17 mouse cellular contexts compared by ENCODE assay signal in genomic region chr2:167715008-167715407, GRCm38 (mm10). TPM values are rescaled to one million over a fixed set of nuclear protein-coding genes. Genes with fewer than 3 reads are reported as not detected.
DNase-seq lines count a peak whose midpoint lies in the region; ATAC-seq and TF ChIP-seq lines count a peak whose summit lies in the region.
"Had no signal": no experiment of that assay in that cellular context is flagged by ENCODE, and none has a peak within 500 bp of the region (broad histone marks: within the 10 kb centered on the region; RNA-seq: fewer than 3 reads in every experiment).

No protein-coding gene starts in this region.

- no peak for TF ChIP-seq POLR2A in lung, adult 2 months (IDR thresholded peaks at IDR 0.05; ENCODE audit: borderline replicate concordance, extremely low read depth, low read depth, low read length)

- no peak for TF ChIP-seq CTCF in lung, adult 2 months (IDR thresholded peaks at IDR 0.05; ENCODE audit: insufficient read depth, low read length)

- no peak overlapping the region for H3K27ac ChIP-seq in kidney, embryonic 16.5 days (ENCODE audit: low read length)
- H3K27ac ChIP-seq in embryonic facial prominence, embryonic 15.5 days (replicated peaks), result peak overlapping the region; percentile 4; the same call in 1 of the 2 replicates
- H3K27ac ChIP-seq: forebrain, embryonic 13.5 days; liver, embryonic 15.5 days; stomach, postnatal 0 days had no signal

- 0 out of 2 replicates have a peak overlapping the region, but pooled peaks have one; percentile 8 for H3K9ac ChIP-seq in kidney, embryonic 16.5 days (replicated peaks; ENCODE audit: low read length)
- H3K9ac ChIP-seq in embryonic facial prominence, embryonic 15.5 days, result no peak overlapping the region
- H3K9ac ChIP-seq: forebrain, embryonic 13.5 days; liver, embryonic 15.5 days had no signal

- H3K4me3 ChIP-seq in kidney, embryonic 16.5 days (ENCODE audit: low read length), result no peak overlapping the region
- H3K4me3 ChIP-seq in lung, adult 2 months (replicated peaks; ENCODE audit: extremely low read depth, low read depth, low read length), result no peak overlapping the region
- no peak overlapping the region for H3K4me3 ChIP-seq in embryonic facial prominence, embryonic 15.5 days (replicated peaks)
- H3K4me3 ChIP-seq: forebrain, embryonic 13.5 days; liver, embryonic 15.5 days had no signal

- no peak overlapping the region for H3K4me2 ChIP-seq in kidney, embryonic 16.5 days (replicated peaks; ENCODE audit: low read depth, low read length)
- no peak overlapping the region for H3K4me2 ChIP-seq in embryonic facial prominence, embryonic 15.5 days (replicated peaks)
- H3K4me2 ChIP-seq: forebrain, embryonic 13.5 days; liver, embryonic 15.5 days; midbrain, embryonic 11.5 days had no signal

- peaks cover 18% of the 10 kb centered on the region for H3K4me1 ChIP-seq in kidney, embryonic 16.5 days (ENCODE audit: insufficient read depth, low read length)
- peaks cover 5% of the 10 kb centered on the region for H3K4me1 ChIP-seq in lung, adult 2 months (ENCODE audit: control insufficient read depth, insufficient read depth, low read length)
- peaks cover 15% of the 10 kb centered on the region for H3K4me1 ChIP-seq in embryonic facial prominence, embryonic 15.5 days
- H3K4me1 ChIP-seq: forebrain, embryonic 13.5 days had no signal

- no peaks in the 10 kb centered on the region for H3K9me3 ChIP-seq in kidney, embryonic 16.5 days (ENCODE audit: low read length)
- H3K9me3 ChIP-seq in embryonic facial prominence, embryonic 15.5 days (replicated peaks), result no peaks in the 10 kb centered on the region
- H3K9me3 ChIP-seq: forebrain, embryonic 13.5 days; liver, embryonic 15.5 days had no signal

- no peak for DNase-seq in kidney, postnatal 36 days
- DNase-seq in lung, adult 18-20 months, result peak; percentile 52 to 58
- no peak for DNase-seq in lung, adult 2 months
- peak; percentile 36 for DNase-seq in NIH3T3 (ENCODE audit: low read depth)
- DNase-seq in ovary, postnatal 10 days (ENCODE audit: low spot score), result no peak
- DNase-seq in cerebellum, adult 11-12 months, result no peak
- DNase-seq: adrenal gland, postnatal 25 days; heart, postnatal 36 days; kidney, adult 8-10 months; thymus, postnatal 25 days had no signal

- ATAC-seq in kidney, embryonic 16.5 days (ENCODE audit: low FRiP score, low TSS enrichment), result no peak
- ATAC-seq in embryonic facial prominence, embryonic 15.5 days (ENCODE audit: insufficient number of reproducible peaks, low FRiP score, low TSS enrichment, low read depth), result no peak
- ATAC-seq: forebrain, embryonic 13.5 days had no signal

- H3K27me3 ChIP-seq in kidney, embryonic 16.5 days (ENCODE audit: insufficient read depth, low read length), result no peaks in the 10 kb centered on the region
- H3K27me3 ChIP-seq in embryonic facial prominence, embryonic 15.5 days, result no peaks in the 10 kb centered on the region
- H3K27me3 ChIP-seq: forebrain, embryonic 13.5 days; liver, embryonic 15.5 days had no signal

- H3K36me3 ChIP-seq in kidney, embryonic 16.5 days (ENCODE audit: insufficient read depth, low read length), result no peaks in the 10 kb centered on the region
- H3K36me3 ChIP-seq in embryonic facial prominence, embryonic 15.5 days, result no peaks in the 10 kb centered on the region
- H3K36me3 ChIP-seq: liver, embryonic 15.5 days had no signal

- WGBS in kidney, embryonic 16.5 days, result 65% methylated on average over 6 of the region's 6 CpGs
- WGBS in lung, adult 2 months, result 62% methylated on average over 6 of the region's 6 CpGs
- 59% methylated on average over 6 of the region's 6 CpGs for WGBS in embryonic facial prominence, embryonic 15.5 days

RNA-seq across cellular contexts. Expression of gene Tmem189, which starts 25.4 kb away (rescaled TPM):
- polyA plus RNA-seq in kidney, embryonic 16.5 days (2015; fragmentation: Nextera tagmentation; extraction: Ambion mirVana), result 54.9 and 58.8 TPM in 2 replicates
- 113 and 138 TPM in 2 replicates for polyA plus RNA-seq in lung, adult 2 months (2012; rRNA removed)
- polyA plus RNA-seq in embryonic facial prominence, embryonic 15.5 days (2015; fragmentation: Nextera tagmentation; extraction: Ambion mirVana), result 43.7 and 44.3 TPM in 2 replicates

RNA-seq across cellular contexts. Expression of gene Cebpb, which starts 26.3 kb away (rescaled TPM):
- polyA plus RNA-seq in kidney, embryonic 16.5 days (2015; fragmentation: Nextera tagmentation; extraction: Ambion mirVana), result 0.34 and 0.45 TPM in 2 replicates
- polyA plus RNA-seq in lung, adult 2 months (2012; rRNA removed), result 295 and 767 TPM in 2 replicates
- polyA plus RNA-seq in embryonic facial prominence, embryonic 15.5 days (2015; fragmentation: Nextera tagmentation; extraction: Ambion mirVana), result 41.9 and 42.0 TPM in 2 replicates

RNA-seq across cellular contexts. Expression of gene Gm20431, which starts 53.7 kb away (rescaled TPM):
- 1.3 and 6.1 TPM in 2 replicates for polyA plus RNA-seq in kidney, embryonic 16.5 days (2015; fragmentation: Nextera tagmentation; extraction: Ambion mirVana)
- 11.3 and 11.6 TPM in 2 replicates for polyA plus RNA-seq in lung, adult 2 months (2012; rRNA removed)
- polyA plus RNA-seq in embryonic facial prominence, embryonic 15.5 days (2015; fragmentation: Nextera tagmentation; extraction: Ambion mirVana), result 6.1 and 10.0 TPM in 2 replicates
- polyA plus RNA-seq: large intestine, adult 2 months had no signal

Comparison
In these comparisons a context has a peak if more than half of its experiments do, and no peak if none do; other contexts are left out.
1. DNase-seq: peak in lung, adult 18-20 months (2 of 2) and NIH3T3 (single experiment); none in kidney, postnatal 36 days (0 of 2), lung, adult 2 months (single experiment), ovary, postnatal 10 days (single experiment) and cerebellum, adult 11-12 months (single experiment).
2. RNA of gene Cebpb, which starts 26.3 kb away (polyA plus RNA-seq): 295 to 767 TPM in lung, adult 2 months and 41.9 to 42.0 TPM in embryonic facial prominence, embryonic 15.5 days; 0.34 to 0.45 TPM in kidney, embryonic 16.5 days; every median in the first group is over 10 times any median in the second.